Mouse (Mus musculus): ENCODE data around the gene Akap12. TPM values are rescaled to one million over a fixed set of nuclear protein-coding genes. Genes with fewer than 3 reads are reported as not detected.

Akap12 gene
- polyA plus RNA-seq, 1 experiment from 2014 or later = 24.3 TPM

GRCm38 (mm10) chr10:4260925-4261324 lies 5.3 kb upstream of the Akap12 start:
- Histone ChIP-seq H3K27me3 (replicated peaks; ENCODE audit: low read depth, poor library complexity, severe bottlenecking) (peaks cover 8% of the 10 kb centered on the region; the same call in 1 of the 2 replicates), H3K9me3 (no peaks in the 10 kb centered on the region), H3K36me3 (replicated peaks) (no peaks in the 10 kb centered on the region), H3K4me1 (peaks cover 6% of the 10 kb centered on the region), H3K27ac (replicated peaks) (no peak overlapping the region), H3K4me3 (no peak overlapping the region)
- DNase-seq (ENCODE audit: low spot score) = no peak
- 67% methylated on average over 5 of the region's 5 CpGs for WGBS

- Histone ChIP-seq H3K4me1 (peaks cover 9% of the 10 kb centered on the region), H3K27me3 (replicated peaks; ENCODE audit: low read depth, poor library complexity, severe bottlenecking) (peaks cover 8% of the 10 kb centered on the region; the same call in 1 of the 2 replicates), H3K4me3 (no peak overlapping the region), H3K9me3 (no peaks in the 10 kb centered on the region), H3K27ac (replicated peaks) (no peak overlapping the region), H3K36me3 (replicated peaks) (no peaks in the 10 kb centered on the region)
- DNase-seq (ENCODE audit: low spot score) = no peak
- 74% methylated on average over 9 of the region's 9 CpGs for WGBS
Observed at GRCm38 (mm10) chr10:4261359-4261952, 4.7 kb upstream of the Akap12 start.

- H3K27me3 ChIP-seq (replicated peaks; ENCODE audit: low read depth, poor library complexity, severe bottlenecking) = peaks cover 23% of the 10 kb centered on the region
- peak overlapping the region; percentile 87 for H3K27ac ChIP-seq (replicated peaks)
- DNase-seq (ENCODE audit: low spot score) = peak; percentile 66
- peaks cover 17% of the 10 kb centered on the region for H3K4me1 ChIP-seq
- 3% methylated on average over 13 of the region's 13 CpGs for WGBS
- H3K9me3 ChIP-seq = no peaks in the 10 kb centered on the region
- peak overlapping the region; percentile 83 for H3K4me3 ChIP-seq
- no peaks in the 10 kb centered on the region for H3K36me3 ChIP-seq (replicated peaks)
Observed at GRCm38 (mm10) chr10:4265641-4266040, 539 bp upstream of the Akap12 start.

DNA sequence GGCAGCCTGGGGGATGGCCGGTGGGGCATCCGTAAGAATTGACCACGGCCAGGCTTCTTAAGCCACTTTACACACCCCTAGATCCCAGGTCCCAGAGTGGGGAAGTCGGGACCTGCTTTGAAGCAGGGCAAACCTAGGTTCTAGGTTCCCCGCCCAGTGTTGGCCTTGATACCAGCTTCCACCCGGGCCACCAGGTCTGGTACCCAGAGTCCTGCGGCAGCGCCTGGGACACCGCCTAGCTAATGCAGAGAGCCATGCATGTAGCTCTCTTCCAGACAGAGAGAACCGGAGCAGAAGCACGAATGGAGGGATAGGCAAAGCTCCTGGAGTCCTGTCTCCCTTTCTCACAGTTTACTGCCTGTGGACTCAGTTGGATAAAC lies 741 bp downstream of the Akap12 start:
- Histone ChIP-seq H3K36me3 (replicated peaks) (no peaks in the 10 kb centered on the region), H3K9me3 (no peaks in the 10 kb centered on the region), H3K4me3 (peak overlapping the region; percentile 83), H3K27ac (replicated peaks) (peak overlapping the region; percentile 87), H3K27me3 (replicated peaks; ENCODE audit: low read depth, poor library complexity, severe bottlenecking) (peaks cover 23% of the 10 kb centered on the region), H3K4me1 (peaks cover 17% of the 10 kb centered on the region)
- 2% methylated on average over 11 of the region's 11 CpGs for WGBS
- peak; percentile 51 for DNase-seq (ENCODE audit: low spot score)

- 85% methylated on average over 7 of the region's 7 CpGs for WGBS
- H3K4me3 ChIP-seq = peak overlapping the region; percentile 83
- no peaks in the 10 kb centered on the region for H3K9me3 ChIP-seq
- no peaks in the 10 kb centered on the region for H3K36me3 ChIP-seq (replicated peaks)
- H3K27ac ChIP-seq (replicated peaks) = no peak overlapping the region
- DNase-seq (ENCODE audit: low spot score) = no peak
- H3K4me1 ChIP-seq = peaks cover 17% of the 10 kb centered on the region
- peaks cover 23% of the 10 kb centered on the region for H3K27me3 ChIP-seq (replicated peaks; ENCODE audit: low read depth, poor library complexity, severe bottlenecking)
Observed at GRCm38 (mm10) chr10:4267481-4267880, 1.3 kb downstream of the Akap12 start.

DNA sequence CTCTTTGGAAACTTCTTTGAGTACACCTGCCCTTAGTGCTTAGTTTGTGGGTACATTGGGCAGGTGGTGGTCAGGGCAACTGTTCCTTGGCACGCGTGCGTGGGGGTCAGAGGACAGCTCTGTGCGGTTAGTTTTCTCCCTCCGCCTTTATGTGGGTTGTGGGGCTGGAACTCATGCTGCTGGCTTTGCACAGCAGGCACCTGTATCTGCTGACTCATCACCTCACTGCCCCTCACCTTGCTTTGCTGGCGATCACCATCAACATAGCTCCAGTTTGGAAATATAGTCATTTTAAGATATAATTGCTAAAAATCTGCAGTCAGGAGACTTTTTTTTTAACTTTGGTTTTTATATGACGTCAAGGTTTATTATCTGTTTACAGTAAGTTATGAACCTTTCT lies 2.0 kb downstream of the Akap12 start:
- peaks cover 17% of the 10 kb centered on the region for H3K4me1 ChIP-seq
- no peaks in the 10 kb centered on the region for H3K9me3 ChIP-seq
- 93% methylated on average over 7 of the region's 7 CpGs for WGBS
- no peak overlapping the region for H3K27ac ChIP-seq (replicated peaks)
- H3K4me3 ChIP-seq = no peak overlapping the region
- no peak for DNase-seq (ENCODE audit: low spot score)
- H3K27me3 ChIP-seq (replicated peaks; ENCODE audit: low read depth, poor library complexity, severe bottlenecking) = peaks cover 23% of the 10 kb centered on the region
- H3K36me3 ChIP-seq (replicated peaks) = no peaks in the 10 kb centered on the region

DNA sequence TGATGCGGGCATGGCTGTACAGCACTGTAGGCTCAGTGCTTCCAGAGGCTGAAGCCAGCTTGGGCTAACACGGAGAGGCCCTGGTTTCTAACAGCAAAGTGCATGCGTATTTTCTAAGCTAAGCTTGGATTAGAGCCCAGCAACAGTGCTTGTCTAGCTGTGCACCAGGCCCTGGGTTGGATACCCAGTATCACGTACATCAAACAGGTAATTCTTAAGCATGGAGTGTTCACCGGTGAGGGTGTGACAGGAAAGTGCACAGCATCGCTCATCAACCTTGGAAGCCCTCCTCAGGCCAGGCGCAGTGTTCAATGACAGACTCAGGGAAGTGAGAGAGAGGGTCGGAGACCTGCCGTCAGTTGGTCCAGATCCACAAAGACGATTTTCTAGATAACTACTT lies 9.4 kb downstream of the Akap12 start:
- H3K4me3 ChIP-seq = no peak overlapping the region
- no peaks in the 10 kb centered on the region for H3K36me3 ChIP-seq (replicated peaks)
- no peak for DNase-seq (ENCODE audit: low spot score)
- H3K27ac ChIP-seq (replicated peaks) = no peak overlapping the region
- no peaks in the 10 kb centered on the region; the same call in 1 of the 2 replicates for H3K4me1 ChIP-seq
- 93% methylated on average over 10 of the region's 10 CpGs for WGBS
- H3K27me3 ChIP-seq (replicated peaks; ENCODE audit: low read depth, poor library complexity, severe bottlenecking) = no peaks in the 10 kb centered on the region
- H3K9me3 ChIP-seq = no peaks in the 10 kb centered on the region

- Histone ChIP-seq H3K27ac (replicated peaks) (no peak overlapping the region), H3K36me3 (replicated peaks) (no peaks in the 10 kb centered on the region), H3K9me3 (no peaks in the 10 kb centered on the region), H3K4me3 (no peak overlapping the region), H3K4me1 (no peaks in the 10 kb centered on the region; the same call in 1 of the 2 replicates), H3K27me3 (replicated peaks; ENCODE audit: low read depth, poor library complexity, severe bottlenecking) (no peaks in the 10 kb centered on the region)
- DNase-seq (ENCODE audit: low spot score) = no peak
- 94% methylated on average over 13 of the region's 13 CpGs for WGBS
Observed at GRCm38 (mm10) chr10:4276081-4276480, 9.9 kb downstream of the Akap12 start.

- DNase-seq (ENCODE audit: low spot score) = no peak
- no peaks in the 10 kb centered on the region for H3K36me3 ChIP-seq (replicated peaks)
- 76% methylated on average over 6 of the region's 6 CpGs for WGBS
- H3K4me3 ChIP-seq = no peak overlapping the region
- H3K4me1 ChIP-seq = no peaks in the 10 kb centered on the region; the same call in 1 of the 2 replicates
- H3K27ac ChIP-seq (replicated peaks) = no peak overlapping the region
- H3K9me3 ChIP-seq = no peaks in the 10 kb centered on the region
- H3K27me3 ChIP-seq (replicated peaks; ENCODE audit: low read depth, poor library complexity, severe bottlenecking) = no peaks in the 10 kb centered on the region
Observed at GRCm38 (mm10) chr10:4278041-4278440, 11.9 kb downstream of the Akap12 start.

DNA sequence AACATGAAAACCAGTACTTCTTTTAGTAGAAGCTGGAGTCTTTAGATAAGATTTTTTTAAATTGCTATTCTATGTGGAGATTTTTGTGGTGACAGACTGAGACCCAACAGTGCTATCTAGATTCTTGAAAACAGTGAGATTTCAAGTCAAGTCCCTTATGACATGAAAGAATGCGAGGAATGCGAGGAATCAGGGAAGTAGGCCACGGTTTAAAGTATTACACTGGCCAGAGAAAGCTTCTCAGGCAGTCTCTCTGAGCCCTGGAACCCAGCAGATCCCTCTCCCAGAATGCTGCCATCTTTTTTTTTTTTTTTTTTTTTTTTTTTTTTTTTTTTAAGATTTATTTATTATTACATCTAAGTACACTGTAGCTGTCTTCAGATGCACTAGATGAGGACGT lies 16.2 kb downstream of the Akap12 start:
- DNase-seq (ENCODE audit: low spot score) = no peak
- no peak overlapping the region for H3K4me3 ChIP-seq
- H3K9me3 ChIP-seq = 0 out of 2 replicates have a peak, but pooled peaks cover 3% of the 10 kb centered on the region
- H3K27ac ChIP-seq (replicated peaks) = no peak overlapping the region
- no peaks in the 10 kb centered on the region for H3K36me3 ChIP-seq (replicated peaks)
- WGBS = 55% methylated on average over 4 of the region's 4 CpGs
- no peaks in the 10 kb centered on the region for H3K4me1 ChIP-seq
- H3K27me3 ChIP-seq (replicated peaks; ENCODE audit: low read depth, poor library complexity, severe bottlenecking) = no peaks in the 10 kb centered on the region

GRCm38 (mm10) chr10:4284781-4285180 lies 18.6 kb downstream of the Akap12 start:
- DNase-seq (ENCODE audit: low spot score) = no peak
- whole genome bisulfite sequencing = 87% methylated on average over 1 of the region's 1 CpGs
- H3K4me3 ChIP-seq = no peak overlapping the region

DNA sequence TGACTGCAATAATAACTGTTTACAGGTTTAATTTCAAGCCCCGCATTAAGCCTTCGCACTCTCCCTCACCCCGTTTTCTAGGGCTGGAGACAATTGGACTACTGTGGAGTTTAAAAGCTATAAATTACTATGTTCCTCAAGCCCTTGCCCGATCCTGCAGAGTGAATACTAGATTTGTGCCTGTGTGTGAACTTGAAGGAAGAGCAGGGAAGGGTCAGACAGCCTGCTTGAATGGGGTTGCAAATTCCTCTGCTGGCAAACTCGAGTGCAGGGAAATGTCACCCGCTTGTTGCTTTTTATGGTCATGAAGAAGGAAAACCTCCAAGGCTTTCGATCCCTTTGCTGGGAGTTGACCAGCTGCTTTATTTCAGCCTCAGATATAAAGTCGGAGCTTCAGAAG lies 19.6 kb downstream of the Akap12 start:
- no peak overlapping the region for H3K27ac ChIP-seq (replicated peaks)
- H3K36me3 ChIP-seq (replicated peaks) = no peaks in the 10 kb centered on the region
- peaks cover 13% of the 10 kb centered on the region; the same call in 1 of the 2 replicates for H3K4me1 ChIP-seq
- WGBS = 77% methylated on average over 8 of the region's 8 CpGs
- 0 out of 2 replicates have a peak, but pooled peaks cover 3% of the 10 kb centered on the region for H3K9me3 ChIP-seq
- no peak for DNase-seq (ENCODE audit: low spot score)
- no peaks in the 10 kb centered on the region for H3K27me3 ChIP-seq (replicated peaks; ENCODE audit: low read depth, poor library complexity, severe bottlenecking)
- H3K4me3 ChIP-seq = no peak overlapping the region

More at GRCm38 (mm10) chr10:4284781-4285180, 18.6 kb downstream of the Akap12 start:
- Histone ChIP-seq H3K4me1 (0 out of 2 replicates have a peak, but pooled peaks cover 6% of the 10 kb centered on the region), H3K9me3 (0 out of 2 replicates have a peak, but pooled peaks cover 3% of the 10 kb centered on the region), H3K36me3 (replicated peaks) (no peaks in the 10 kb centered on the region), H3K27me3 (replicated peaks; ENCODE audit: low read depth, poor library complexity, severe bottlenecking) (no peaks in the 10 kb centered on the region), H3K27ac (replicated peaks) (no peak overlapping the region)

GRCm38 (mm10) chr10:4289171-4289570 lies 23.0 kb downstream of the Akap12 start:
- 59% methylated on average over 5 of the region's 5 CpGs for WGBS
- DNase-seq (ENCODE audit: low spot score) = no peak
- H3K4me3 ChIP-seq = no peak overlapping the region

More at GRCm38 (mm10) chr10:4289171-4289570, 23.0 kb downstream of the Akap12 start:
- Histone ChIP-seq H3K27me3 (replicated peaks; ENCODE audit: low read depth, poor library complexity, severe bottlenecking) (no peaks in the 10 kb centered on the region), H3K4me1 (peaks cover 13% of the 10 kb centered on the region; the same call in 1 of the 2 replicates), H3K27ac (replicated peaks) (no peak overlapping the region), H3K9me3 (0 out of 2 replicates have a peak, but pooled peaks cover 3% of the 10 kb centered on the region), H3K36me3 (replicated peaks) (no peaks in the 10 kb centered on the region)
